Mouse (Mus musculus) liver, postnatal 0 days (tissue): Measurements from ENCODE around the gene Ppp1r18. TPM values are rescaled to one million over a fixed set of nuclear protein-coding genes. Genes with fewer than 3 reads are reported as not detected.

ENCODE experiments used
- ATAC-seq: fragments of 200-750 bp; cut with Nextera tagmentation; 2 replicates; pipeline ENCODE4 v1.8.0; 2017; ENCODE audit warnings: mild to moderate bottlenecking, moderate library complexity
- DNase-seq: peaks from one replicate; pipeline ENCODE4 v3.0.0-alpha.2; 2016
- H3K27ac ChIP-seq: fragments of 300-500 bp; sonication (generic); 2 replicates; pipeline ENCODE4 v1.5.1; 2014; ENCODE audit warnings: antibody characterized with exemption, moderate library complexity, mild to moderate bottlenecking, low read depth
- H3K27me3 ChIP-seq: fragments of 300-500 bp; sonication (generic); 2 replicates; pipeline ENCODE4 v1.6.1; 2014; ENCODE audit warnings: low read length, control low read depth, mixed read lengths; ENCODE audit not compliant: insufficient read depth
- H3K36me3 ChIP-seq: fragments of 300-500 bp; sonication (generic); replicated peaks from 2 replicates; pipeline ENCODE4 v1.6.1; 2014; ENCODE audit warnings: mild to moderate bottlenecking, control low read depth, low read length, moderate library complexity, mixed read lengths; ENCODE audit not compliant: insufficient read depth
- H3K4me1 ChIP-seq: fragments of 300-500 bp; sonication (generic); 2 replicates; pipeline ENCODE4 v1.6.1; 2014; ENCODE audit warnings: antibody characterized with exemption, mild to moderate bottlenecking, control low read depth; ENCODE audit not compliant: insufficient read depth
- H3K4me2 ChIP-seq: fragments of 300-500 bp; sonication (generic); 2 replicates; pipeline ENCODE4 v1.6.1; 2014; ENCODE audit warnings: low read depth, mild to moderate bottlenecking, low read length, moderate library complexity, mixed read lengths
- H3K4me3 ChIP-seq: fragments of 300-500 bp; sonication (generic); 2 replicates; pipeline ENCODE4 v1.5.1; 2014; ENCODE audit warnings: low read depth, low read length
- H3K9ac ChIP-seq: fragments of 300-500 bp; sonication (generic); replicated peaks from 2 replicates; pipeline ENCODE4 v1.6.1; 2014; ENCODE audit warnings: mild to moderate bottlenecking, moderate library complexity
- H3K9me3 ChIP-seq: fragments of 300-500 bp; sonication (generic); 2 replicates; pipeline ENCODE4 v1.6.1; 2016; ENCODE audit warnings: mild to moderate bottlenecking, control low read depth, low read length, mixed read lengths
- CTCF ChIP-seq: sonication (generic); IDR thresholded peaks from 2 replicates; pipeline ENCODE4 v1.5.1; 2016; ENCODE audit warnings: antibody characterized with exemption, low read depth
- EP300 ChIP-seq: IDR thresholded peaks from 2 replicates; pipeline ENCODE4 v1.6.1; 2016; ENCODE audit warnings: antibody characterized with exemption, low read depth, mild to moderate bottlenecking
- WGBS: fragments of 180-500 bp; shearing (Covaris S2); extraction: QIAGEN DNeasy Blood & Tissue Kit; methylation state at CpG from one replicate; pipeline ENCODE4 v1.1.7; 2014; ENCODE audit not compliant: insufficient replicate concordance; 5-methylcytosine and 5-hydroxymethylcytosine counted together
- polyA plus RNA-seq: library from polyadenylated mRNA; unstranded; fragments of >200 nt; fragmentation: Nextera tagmentation; extraction: Ambion mirVana; gene quantifications from 2 replicates; pipeline ENCODE4 v1.2.1, GENCODE M21; 2015

Gene Ppp1r18
- polyA plus RNA-seq, 1 experiment from 2014 or later: 14.1 TPM

- Histone ChIP-seq H3K27me3 (no peaks in the 10 kb centered on the region), H3K4me3 (peak overlapping the region; percentile 74), H3K4me2 (peak overlapping the region; percentile 88), H3K36me3 (peaks cover 22% of the 10 kb centered on the region), H3K9me3 (no peaks in the 10 kb centered on the region), H3K4me1 (peaks cover 39% of the 10 kb centered on the region), H3K9ac (peak overlapping the region; percentile 35; the same call in 1 of the 2 replicates), H3K27ac (peak overlapping the region; percentile 91)
- DNase-seq (no peak), ATAC-seq (no peak)
- whole genome bisulfite sequencing: 43% methylated on average over 14 of the region's 14 CpGs
- TF ChIP-seq CTCF (no peak), EP300 (no peak)
Observed at GRCm38 (mm10) chr17:35840561-35840960, 24.8 kb upstream of the Ppp1r18 start.

- peak within 1 kb of the TSS; percentile 91 for H3K27ac ChIP-seq
- H3K9ac ChIP-seq: peak within 1 kb of the TSS; percentile 75
- peaks cover 22% of the 10 kb centered on the region for H3K36me3 ChIP-seq
- peak; percentile 99 for DNase-seq
- no peaks in the 10 kb centered on the region for H3K27me3 ChIP-seq
- ATAC-seq: peak; percentile 91
- WGBS: under 1% methylated on average over 59 of the region's 59 CpGs
- peaks cover 32% of the 10 kb centered on the region for H3K4me1 ChIP-seq
- TF ChIP-seq CTCF: peak; percentile 50
- peak; percentile 92 for TF ChIP-seq EP300
- no peaks in the 10 kb centered on the region for H3K9me3 ChIP-seq
- H3K4me2 ChIP-seq: peak within 1 kb of the TSS; percentile 88
- peak within 1 kb of the TSS; percentile 74 for H3K4me3 ChIP-seq
Observed at GRCm38 (mm10) chr17:35841076-35841950, 24.1 kb upstream of the Ppp1r18 start, which contains the start of gene Mdc1. Mdc1 (plus strand) TSS chr17:35841515.

GRCm38 (mm10) chr17:35842006-35842405 is 23.4 kb upstream of the Ppp1r18 start:
- no peak for ATAC-seq

GRCm38 (mm10) chr17:35843514-35843913 is 21.9 kb upstream of the Ppp1r18 start:
- TF ChIP-seq CTCF (peak; percentile 48), EP300 (no peak)
- ATAC-seq: no peak
- H3K4me3 ChIP-seq: no peak overlapping the region
- 89% methylated on average over 3 of the region's 3 CpGs for WGBS
- H3K9ac ChIP-seq: no peak overlapping the region
- no peaks in the 10 kb centered on the region for H3K27me3 ChIP-seq
- peaks cover 37% of the 10 kb centered on the region for H3K36me3 ChIP-seq
- H3K9me3 ChIP-seq: no peaks in the 10 kb centered on the region
- no peak overlapping the region for H3K4me2 ChIP-seq
- H3K27ac ChIP-seq: no peak overlapping the region
- peaks cover 25% of the 10 kb centered on the region for H3K4me1 ChIP-seq
- no peak for DNase-seq

More at GRCm38 (mm10) chr17:35842006-35842405, 23.4 kb upstream of the Ppp1r18 start:
- H3K4me1 ChIP-seq: peaks cover 27% of the 10 kb centered on the region
- peak overlapping the region; percentile 88 for H3K4me2 ChIP-seq
- H3K4me3 ChIP-seq: peak overlapping the region; percentile 74
- H3K27ac ChIP-seq: peak overlapping the region; percentile 90
- peak overlapping the region; percentile 75 for H3K9ac ChIP-seq
- 7% methylated on average over 11 of the region's 11 CpGs for WGBS
- H3K27me3 ChIP-seq: no peaks in the 10 kb centered on the region
- no peak for TF ChIP-seq CTCF
- TF ChIP-seq EP300: no peak
- no peaks in the 10 kb centered on the region for H3K9me3 ChIP-seq
- DNase-seq: peak; percentile 52
- H3K36me3 ChIP-seq: peaks cover 22% of the 10 kb centered on the region

GRCm38 (mm10) chr17:35848112-35848511 is 17.3 kb upstream of the Ppp1r18 start:
- H3K36me3 ChIP-seq: peaks cover 75% of the 10 kb centered on the region
- H3K4me2 ChIP-seq: no peak overlapping the region
- H3K9me3 ChIP-seq: no peaks in the 10 kb centered on the region
- WGBS: 58% methylated on average over 1 of the region's 1 CpGs
- no peak overlapping the region for H3K9ac ChIP-seq
- no peak overlapping the region for H3K27ac ChIP-seq
- no peak for ATAC-seq
- H3K27me3 ChIP-seq: no peaks in the 10 kb centered on the region
- H3K4me1 ChIP-seq: peaks cover 4% of the 10 kb centered on the region; the same call in 1 of the 2 replicates
- no peak overlapping the region for H3K4me3 ChIP-seq
- TF ChIP-seq EP300: no peak
- TF ChIP-seq CTCF: peak; percentile 36
- no peak for DNase-seq

- Histone ChIP-seq H3K9me3 (no peaks in the 10 kb centered on the region), H3K27ac (peak overlapping the region; percentile 66), H3K4me1 (peaks cover 4% of the 10 kb centered on the region; the same call in 1 of the 2 replicates), H3K4me2 (no peak overlapping the region), H3K4me3 (no peak overlapping the region), H3K9ac (no peak overlapping the region), H3K36me3 (peaks cover 71% of the 10 kb centered on the region), H3K27me3 (no peaks in the 10 kb centered on the region)
- ATAC-seq: peak; percentile 68
- 47% methylated on average over 3 of the region's 3 CpGs for WGBS
- TF ChIP-seq CTCF (peak; percentile 21; the same call in 1 of the 2 replicates), EP300 (peak; percentile 34; the same call in 1 of the 2 replicates)
- DNase-seq: no peak
Observed at GRCm38 (mm10) chr17:35850974-35851373, 14.4 kb upstream of the Ppp1r18 start.
